Mouse (Mus musculus) heart, embryonic 13.5 days (tissue): ENCODE data around the gene Tmem242. TPM values are rescaled to one million over a fixed set of nuclear protein-coding genes. Genes with fewer than 3 reads are reported as not detected.

ENCODE experiments used
- ATAC-seq: fragments of 200-750 bp; cut with Nextera tagmentation; 2 replicates; pipeline ENCODE4 v1.8.0; 2017; ENCODE audit warnings: moderate TSS enrichment; ENCODE audit not compliant: insufficient number of reproducible peaks, low FRiP score, low TSS enrichment; ENCODE audit errors: extremely low read depth
- H3K27ac ChIP-seq: fragments of 300-500 bp; sonication (generic); replicated peaks from 2 replicates; pipeline ENCODE4 v1.5.1; 2015; ENCODE audit warnings: moderate library complexity, mild to moderate bottlenecking, inconsistent platforms
- H3K27me3 ChIP-seq: fragments of 300-500 bp; sonication (generic); replicated peaks from 2 replicates; pipeline ENCODE4 v1.6.1; 2015; ENCODE audit warnings: mild to moderate bottlenecking, inconsistent platforms
- H3K36me3 ChIP-seq: fragments of 300-500 bp; sonication (generic); 2 replicates; pipeline ENCODE4 v1.6.1; 2015; ENCODE audit warnings: mild to moderate bottlenecking, inconsistent platforms
- H3K4me1 ChIP-seq: fragments of 300-500 bp; sonication (generic); 2 replicates; pipeline ENCODE4 v1.6.1; 2015; ENCODE audit warnings: inconsistent platforms
- H3K4me2 ChIP-seq: fragments of 300-500 bp; sonication (generic); 2 replicates; pipeline ENCODE4 v1.6.1; 2015; ENCODE audit warnings: inconsistent platforms, mild to moderate bottlenecking, moderate library complexity
- H3K4me3 ChIP-seq: fragments of 300-500 bp; sonication (generic); 2 replicates; pipeline ENCODE4 v1.5.1; 2015; ENCODE audit warnings: moderate library complexity, mild to moderate bottlenecking, inconsistent platforms
- H3K9ac ChIP-seq: fragments of 300-500 bp; sonication (generic); 2 replicates; pipeline ENCODE4 v1.6.1; 2015; ENCODE audit warnings: inconsistent platforms, mild to moderate bottlenecking, moderate library complexity
- H3K9me3 ChIP-seq: fragments of 300-500 bp; sonication (generic); 2 replicates; pipeline ENCODE4 v1.6.1; 2016; ENCODE audit warnings: inconsistent platforms
- WGBS: fragments of 180-500 bp; shearing (Covaris S2); methylation state at CpG from one replicate; pipeline ENCODE4 v1.1.7; 2015; ENCODE audit warnings: mixed read lengths; 5-methylcytosine and 5-hydroxymethylcytosine counted together
- polyA plus RNA-seq: library from polyadenylated mRNA; unstranded; fragments of >200 nt; fragmentation: Nextera tagmentation; extraction: Ambion mirVana; gene quantifications from 2 replicates; pipeline ENCODE4 v1.2.1, GENCODE M21; 2015

Tmem242 gene
- 117 and 122 TPM in 2 replicates for polyA plus RNA-seq

GRCm38 (mm10) chr17:5440159-5440971 lies at the start of gene Tmem242:
Gene Tmem242, minus strand, starts transcription at chr17:5440259.
- no peaks in the 10 kb centered on the region for H3K27me3 ChIP-seq
- WGBS: under 1% methylated on average over 27 of the region's 27 CpGs
- ATAC-seq: peak; percentile 70
- H3K9ac ChIP-seq: peak within 1 kb of the TSS; percentile 92
- H3K4me1 ChIP-seq: peaks cover 20% of the 10 kb centered on the region
- peak within 1 kb of the TSS; percentile 86 for H3K4me2 ChIP-seq
- peaks cover 16% of the 10 kb centered on the region; the same call in 1 of the 2 replicates for H3K36me3 ChIP-seq
- H3K9me3 ChIP-seq: no peaks in the 10 kb centered on the region
- H3K27ac ChIP-seq: peak within 1 kb of the TSS; percentile 77
- peak within 1 kb of the TSS; percentile 84 for H3K4me3 ChIP-seq

GRCm38 (mm10) chr17:5488156-5488555 lies 48.1 kb upstream of the Tmem242 start:
- WGBS: 58% methylated on average over 9 of the region's 9 CpGs
- Histone ChIP-seq H3K4me2 (no peak overlapping the region), H3K9me3 (peaks cover 4% of the 10 kb centered on the region; the same call in 1 of the 2 replicates), H3K36me3 (no peaks in the 10 kb centered on the region), H3K9ac (no peak overlapping the region), H3K27me3 (peaks cover 22% of the 10 kb centered on the region), H3K4me3 (no peak overlapping the region), H3K4me1 (peaks cover 7% of the 10 kb centered on the region; the same call in 1 of the 2 replicates), H3K27ac (no peak overlapping the region)
- no peak for ATAC-seq

GRCm38 (mm10) chr17:5484663-5485062 lies 44.6 kb upstream of the Tmem242 start:
- no peaks in the 10 kb centered on the region for H3K36me3 ChIP-seq
- 88% methylated on average over 1 of the region's 1 CpGs for WGBS
- H3K4me1 ChIP-seq: no peaks in the 10 kb centered on the region
- H3K27me3 ChIP-seq: peaks cover 36% of the 10 kb centered on the region
- H3K27ac ChIP-seq: no peak overlapping the region
- no peak overlapping the region for H3K4me2 ChIP-seq
- peaks cover 4% of the 10 kb centered on the region; the same call in 1 of the 2 replicates for H3K9me3 ChIP-seq
- H3K9ac ChIP-seq: no peak overlapping the region
- ATAC-seq: no peak
- no peak overlapping the region for H3K4me3 ChIP-seq

- peaks cover 4% of the 10 kb centered on the region; the same call in 1 of the 2 replicates for H3K9me3 ChIP-seq
- H3K4me2 ChIP-seq: no peak overlapping the region
- ATAC-seq: no peak
- WGBS: 71% methylated on average over 4 of the region's 4 CpGs
- peaks cover 24% of the 10 kb centered on the region for H3K27me3 ChIP-seq
- H3K27ac ChIP-seq: no peak overlapping the region
- H3K4me1 ChIP-seq: no peaks in the 10 kb centered on the region
- no peak overlapping the region for H3K9ac ChIP-seq
- no peak overlapping the region for H3K4me3 ChIP-seq
- H3K36me3 ChIP-seq: no peaks in the 10 kb centered on the region
Measured at GRCm38 (mm10) chr17:5483456-5483855, 43.4 kb upstream of the Tmem242 start.

GRCm38 (mm10) chr17:5475960-5476725 lies 36.1 kb upstream of the Tmem242 start:
- WGBS: 44% methylated on average over 14 of the region's 14 CpGs
- no peak overlapping the region for H3K4me3 ChIP-seq
- H3K36me3 ChIP-seq: no peaks in the 10 kb centered on the region
- no peaks in the 10 kb centered on the region for H3K4me1 ChIP-seq
- H3K9ac ChIP-seq: no peak overlapping the region
- H3K27ac ChIP-seq: no peak overlapping the region
- no peaks in the 10 kb centered on the region for H3K9me3 ChIP-seq
- no peak for ATAC-seq
- H3K27me3 ChIP-seq: peaks cover 6% of the 10 kb centered on the region; the same call in 1 of the 2 replicates
- peak overlapping the region; percentile 39 for H3K4me2 ChIP-seq

GRCm38 (mm10) chr17:5472268-5472667 lies 32.2 kb upstream of the Tmem242 start:
- H3K9ac ChIP-seq: no peak overlapping the region
- H3K4me2 ChIP-seq: no peak overlapping the region
- no peaks in the 10 kb centered on the region for H3K9me3 ChIP-seq
- H3K27ac ChIP-seq: no peak overlapping the region
- H3K4me3 ChIP-seq: no peak overlapping the region
- 0 out of 2 replicates have a peak, but pooled peaks cover 5% of the 10 kb centered on the region for H3K27me3 ChIP-seq
- no peaks in the 10 kb centered on the region for H3K36me3 ChIP-seq
- no peaks in the 10 kb centered on the region for H3K4me1 ChIP-seq
- WGBS: 30% methylated on average over 3 of the region's 3 CpGs
- no peak for ATAC-seq

- no peak overlapping the region for H3K9ac ChIP-seq
- 39% methylated on average over 4 of the region's 4 CpGs for WGBS
- H3K36me3 ChIP-seq: no peaks in the 10 kb centered on the region
- H3K9me3 ChIP-seq: no peaks in the 10 kb centered on the region
- no peaks in the 10 kb centered on the region for H3K4me1 ChIP-seq
- no peak overlapping the region for H3K27ac ChIP-seq
- no peak overlapping the region for H3K4me3 ChIP-seq
- H3K27me3 ChIP-seq: 0 out of 2 replicates have a peak, but pooled peaks cover 5% of the 10 kb centered on the region
- no peak for ATAC-seq
- H3K4me2 ChIP-seq: no peak overlapping the region
Measured at GRCm38 (mm10) chr17:5467177-5467576, 27.1 kb upstream of the Tmem242 start.

GRCm38 (mm10) chr17:5466736-5467135 lies 26.7 kb upstream of the Tmem242 start:
- ATAC-seq: no peak
- 81% methylated on average over 8 of the region's 8 CpGs for WGBS
- Histone ChIP-seq H3K4me2 (no peak overlapping the region), H3K27me3 (0 out of 2 replicates have a peak, but pooled peaks cover 5% of the 10 kb centered on the region), H3K9ac (no peak overlapping the region), H3K4me1 (no peaks in the 10 kb centered on the region), H3K9me3 (no peaks in the 10 kb centered on the region), H3K4me3 (no peak overlapping the region), H3K27ac (no peak overlapping the region), H3K36me3 (no peaks in the 10 kb centered on the region)

GRCm38 (mm10) chr17:5463912-5464311 lies 23.9 kb upstream of the Tmem242 start:
- WGBS: 90% methylated on average over 2 of the region's 2 CpGs
- Histone ChIP-seq H3K9ac (no peak overlapping the region), H3K4me3 (no peak overlapping the region), H3K36me3 (no peaks in the 10 kb centered on the region), H3K4me2 (no peak overlapping the region), H3K4me1 (no peaks in the 10 kb centered on the region), H3K27ac (no peak overlapping the region), H3K27me3 (peaks cover 4% of the 10 kb centered on the region; the same call in 1 of the 2 replicates), H3K9me3 (no peaks in the 10 kb centered on the region)
- no peak for ATAC-seq

GRCm38 (mm10) chr17:5453657-5454056 lies 13.6 kb upstream of the Tmem242 start:
- H3K4me1 ChIP-seq: peaks cover 8% of the 10 kb centered on the region; the same call in 1 of the 2 replicates
- H3K9ac ChIP-seq: no peak overlapping the region
- H3K4me3 ChIP-seq: no peak overlapping the region
- H3K27ac ChIP-seq: no peak overlapping the region
- H3K27me3 ChIP-seq: peaks cover 22% of the 10 kb centered on the region
- no peak overlapping the region for H3K4me2 ChIP-seq
- no peak for ATAC-seq
- H3K36me3 ChIP-seq: no peaks in the 10 kb centered on the region
- 59% methylated on average over 4 of the region's 4 CpGs for WGBS
- H3K9me3 ChIP-seq: no peaks in the 10 kb centered on the region

- H3K27me3 ChIP-seq: peaks cover 14% of the 10 kb centered on the region
- no peak for ATAC-seq
- H3K9me3 ChIP-seq: no peaks in the 10 kb centered on the region
- no peak overlapping the region for H3K27ac ChIP-seq
- no peak overlapping the region for H3K4me3 ChIP-seq
- H3K36me3 ChIP-seq: no peaks in the 10 kb centered on the region
- 26% methylated on average over 5 of the region's 5 CpGs for WGBS
- peaks cover 18% of the 10 kb centered on the region for H3K4me1 ChIP-seq
- H3K4me2 ChIP-seq: no peak overlapping the region
- no peak overlapping the region for H3K9ac ChIP-seq
Measured at GRCm38 (mm10) chr17:5443751-5444150, 3.7 kb upstream of the Tmem242 start.
